ENCODE assay signal across 20 mouse cellular contexts in genomic region chr11:4335810-4336692, GRCm38 (mm10).
DNase-seq lines count a peak whose midpoint lies in the region; ATAC-seq and TF ChIP-seq lines count a peak whose summit lies in the region.
"Had no signal": no experiment of that assay in that cellular context is flagged by ENCODE, and none has a peak within 500 bp of the region (broad histone marks: within the 10 kb centered on the region; RNA-seq: fewer than 3 reads in every experiment).

No protein-coding gene starts in this region.

- 41% methylated on average over 10 of the region's 10 CpGs for WGBS in lung, postnatal 0 days

- no peak overlapping the region for H3K4me3 ChIP-seq in lung, postnatal 0 days (ENCODE audit: low read depth, low read length)
- H3K4me3 ChIP-seq in G1E (ENCODE audit: low read depth, low read length): no peak overlapping the region
- H3K4me3 ChIP-seq: embryonic facial prominence, embryonic 15.5 days; forebrain, embryonic 13.5 days; heart, embryonic 13.5 days; intestine, embryonic 15.5 days; limb, embryonic 15.5 days; neural tube, embryonic 12.5 days had no signal

- no peaks in the 10 kb centered on the region for H3K9me3 ChIP-seq in lung, postnatal 0 days (ENCODE audit: low read length)
- H3K9me3 ChIP-seq in G1E (replicated peaks): no peaks in the 10 kb centered on the region
- H3K9me3 ChIP-seq: embryonic facial prominence, embryonic 15.5 days; forebrain, embryonic 13.5 days; heart, embryonic 13.5 days; intestine, embryonic 15.5 days; limb, embryonic 15.5 days; neural tube, embryonic 12.5 days had no signal

- H3K4me2 ChIP-seq in lung, postnatal 0 days (replicated peaks; ENCODE audit: low read depth, low read length): no peak overlapping the region
- H3K4me2 ChIP-seq: embryonic facial prominence, embryonic 15.5 days; forebrain, embryonic 13.5 days; heart, embryonic 13.5 days; intestine, embryonic 15.5 days; limb, embryonic 15.5 days; neural tube, embryonic 12.5 days had no signal

- no peaks in the 10 kb centered on the region for H3K36me3 ChIP-seq in lung, postnatal 0 days (ENCODE audit: insufficient read depth, low read length)
- peaks cover 4% of the 10 kb centered on the region for H3K36me3 ChIP-seq in G1E (replicated peaks)
- H3K36me3 ChIP-seq: embryonic facial prominence, embryonic 15.5 days; heart, embryonic 13.5 days; intestine, embryonic 15.5 days; limb, embryonic 15.5 days; neural tube, embryonic 12.5 days had no signal

- no peak overlapping the region for H3K9ac ChIP-seq in lung, postnatal 0 days (replicated peaks; ENCODE audit: low read depth)
- H3K9ac ChIP-seq: embryonic facial prominence, embryonic 15.5 days; forebrain, embryonic 13.5 days; heart, embryonic 13.5 days; intestine, embryonic 15.5 days; limb, embryonic 15.5 days; neural tube, embryonic 12.5 days had no signal

- no peaks in the 10 kb centered on the region for H3K4me1 ChIP-seq in lung, postnatal 0 days (ENCODE audit: insufficient read depth, low read depth, low read length)
- peaks cover 64% of the 10 kb centered on the region for H3K4me1 ChIP-seq in G1E (ENCODE audit: insufficient read depth, low read depth, low read length)
- H3K4me1 ChIP-seq: forebrain, embryonic 13.5 days; intestine, embryonic 15.5 days; neural tube, embryonic 12.5 days had no signal

- no peak overlapping the region for H3K27ac ChIP-seq in lung, postnatal 0 days (ENCODE audit: low read length)
- H3K27ac ChIP-seq: embryonic facial prominence, embryonic 15.5 days; forebrain, embryonic 13.5 days; heart, embryonic 13.5 days; intestine, embryonic 15.5 days; limb, embryonic 15.5 days; neural tube, embryonic 12.5 days had no signal

- no peaks in the 10 kb centered on the region for H3K27me3 ChIP-seq in lung, postnatal 0 days (replicated peaks; ENCODE audit: insufficient read depth, low read length)
- H3K27me3 ChIP-seq in G1E (ENCODE audit: insufficient read depth, low read length): no peaks in the 10 kb centered on the region
- H3K27me3 ChIP-seq: embryonic facial prominence, embryonic 15.5 days; forebrain, embryonic 13.5 days; heart, embryonic 13.5 days; intestine, embryonic 15.5 days; limb, embryonic 15.5 days; neural tube, embryonic 12.5 days had no signal

- DNase-seq in lung, postnatal 0 days (ENCODE audit: low spot score): peak; percentile 29
- no peak for DNase-seq in lung, postnatal 36 days
- no peak for DNase-seq in G1E (ENCODE audit: low spot score)
- no peak for DNase-seq in testis, postnatal 14 days (ENCODE audit: low spot score)
- DNase-seq in kidney, adult 9 months: no peak
- DNase-seq in right cerebral cortex, postnatal 36 days (ENCODE audit: low spot score in 2 of 2): no peak
- DNase-seq: cerebellum, adult 9-10 months; gastrocnemius, postnatal 36 days; kidney, postnatal 10 days; layer of hippocampus, adult 9-11 months; lung, adult 2 months; right cerebral cortex, postnatal 14 days had no signal

- no peak for ATAC-seq in lung, postnatal 0 days
- 0 out of 2 replicates have a peak, but pooled peaks have one; percentile 52 for ATAC-seq in G1E (ENCODE audit: extremely low read depth, insufficient number of reproducible peaks, low FRiP score, poor library complexity, severe bottlenecking)
- peak; percentile 42 to 44; a peak in 2 of 4 replicates for ATAC-seq in hematopoietic stem cell, adult 5-6 weeks (replicated peaks in 1 of 2; ENCODE audit: insufficient read depth in 1 of 2, low FRiP score in 2 of 2, low TSS enrichment in 1 of 2, low read depth in 1 of 2, poor library complexity in 2 of 2, severe bottlenecking in 2 of 2)
- ATAC-seq in monocyte, adult 5-6 weeks (replicated peaks; ENCODE audit: insufficient number of reproducible peaks, low FRiP score, low TSS enrichment, poor library complexity, severe bottlenecking): peak; percentile 55
- ATAC-seq: forebrain, embryonic 13.5 days; intestine, embryonic 15.5 days had no signal

- no peak for TF ChIP-seq EP300 in lung, postnatal 0 days (IDR thresholded peaks at IDR 0.05)

- no peak for TF ChIP-seq CTCF in lung, postnatal 0 days (IDR thresholded peaks at IDR 0.05)
- no peak for TF ChIP-seq CTCF in G1E (IDR thresholded peaks at IDR 0.05; ENCODE audit: low read depth, low read length)
